Mouse (Mus musculus) cerebellum, adult 11 months (tissue): Measurements from ENCODE around the gene Ear6.
A peak's percentile ranks its signal among the peaks of the same experiment; 100 is the strongest.
"Not testable (repeated sequence)": the region's sequence is repeated elsewhere in the genome, so short reads cannot be mapped to it uniquely, and the experiment has no call there.

Experiments
- DNase-seq: peaks from one replicate; pipeline ENCODE4 v3.0.0; 2022

The Ear6 gene

GRCm38 (mm10) chr14:51853399-51853798, at the start of gene Ear6:
Gene Ear6 (plus strand): TSS chr14:51853699.
- DNase-seq: no peak

- no peak for DNase-seq
Observed at GRCm38 (mm10) chr14:51826625-51827024, 26.9 kb upstream of the Ear6 start.

- DNase-seq: not testable (repeated sequence)
Observed at GRCm38 (mm10) chr14:51827842-51828241, 25.7 kb upstream of the Ear6 start.

- DNase-seq: no peak
Observed at GRCm38 (mm10) chr14:51829188-51829587, 24.3 kb upstream of the Ear6 start.

GRCm38 (mm10) chr14:51838480-51838879, 15.0 kb upstream of the Ear6 start:
- not testable (repeated sequence) for DNase-seq

GRCm38 (mm10) chr14:51842250-51842649, 11.2 kb upstream of the Ear6 start:
- DNase-seq: no peak

GRCm38 (mm10) chr14:51842781-51843180, 10.7 kb upstream of the Ear6 start:
- no peak for DNase-seq

GRCm38 (mm10) chr14:51843882-51844281, 9.6 kb upstream of the Ear6 start:
- DNase-seq: no peak

- DNase-seq: no peak
Observed at GRCm38 (mm10) chr14:51846566-51846965, 6.9 kb upstream of the Ear6 start.

- DNase-seq: not testable (repeated sequence)
Observed at GRCm38 (mm10) chr14:51851006-51851405, 2.5 kb upstream of the Ear6 start.

- DNase-seq: not testable (repeated sequence)
Observed at GRCm38 (mm10) chr14:51855280-51855679, 1.8 kb downstream of the Ear6 start.

- DNase-seq: not testable (repeated sequence)
Observed at GRCm38 (mm10) chr14:51863603-51864002, 10.1 kb downstream of the Ear6 start.

- no peak for DNase-seq
Observed at GRCm38 (mm10) chr14:51870756-51871155, 17.3 kb downstream of the Ear6 start.

GRCm38 (mm10) chr14:51871741-51872140, 18.2 kb downstream of the Ear6 start:
- DNase-seq: no peak

- no peak for DNase-seq
Observed at GRCm38 (mm10) chr14:51877517-51877916, 24.0 kb downstream of the Ear6 start.

GRCm38 (mm10) chr14:51883527-51884030, 30.1 kb downstream of the Ear6 start:
- DNase-seq: peak; percentile 50

- no peak for DNase-seq
Observed at GRCm38 (mm10) chr14:51884031-51884544, 30.6 kb downstream of the Ear6 start.

- DNase-seq: peak; percentile 90
Observed at GRCm38 (mm10) chr14:51884598-51885331, 31.3 kb downstream of the Ear6 start, which contains the start of gene Mettl17. Gene Mettl17 (plus strand): TSS chr14:51884842.

GRCm38 (mm10) chr14:51886051-51886450, 32.6 kb downstream of the Ear6 start:
- DNase-seq: no peak

- no peak for DNase-seq
Observed at GRCm38 (mm10) chr14:51889833-51890232, 36.3 kb downstream of the Ear6 start.

- no peak for DNase-seq
Observed at GRCm38 (mm10) chr14:51892191-51892939, 38.9 kb downstream of the Ear6 start, which contains the start of gene Slc39a2. Gene Slc39a2 (plus strand): TSS chr14:51892889.

- no peak for DNase-seq
Observed at GRCm38 (mm10) chr14:51893094-51893794, 39.7 kb downstream of the Ear6 start.

GRCm38 (mm10) chr14:51893809-51894208, 40.3 kb downstream of the Ear6 start:
- DNase-seq: no peak
